Mouse (Mus musculus) cortical plate, adult 2 months (tissue): ENCODE results near the gene Serpina3m.

Experiments
- CTCF ChIP-seq: fragments of 200-500 bp; IDR thresholded peaks from 2 replicates; pipeline ENCODE4 v1.5.1; 2011; ENCODE audit warnings: mild to moderate bottlenecking, control low read depth, low read length; ENCODE audit not compliant: insufficient read depth; ENCODE audit errors: extremely low read depth
- POLR2A ChIP-seq: fragments of 200-500 bp; IDR thresholded peaks from 2 replicates; pipeline ENCODE4 v1.6.1; 2011; ENCODE audit warnings: mild to moderate bottlenecking, low read length, control low read depth; ENCODE audit not compliant: insufficient read depth; ENCODE audit errors: extremely low read depth

- TF ChIP-seq CTCF, result no peak
- TF ChIP-seq POLR2A, result no peak
Measured at GRCm38 (mm10) chr12:104431359-104431758, 93.1 kb downstream of the Serpina3m start.
